Mouse (Mus musculus) hindbrain, embryonic 13.5 days (tissue): ENCODE measurements at regions not wholly inside any gene's neighbourhood (a gene's known extent, or its start where the extent isn't known, plus 50 kb on each side); places are given as distances from the start of the nearest gene placed in this dataset.

Experiments used
- ATAC-seq: fragments of 200-750 bp; cut with Nextera tagmentation; 2 replicates; pipeline ENCODE4 v1.8.0; 2017; ENCODE audit warnings: moderate TSS enrichment; ENCODE audit not compliant: low FRiP score
- H3K27ac ChIP-seq: fragments of 300-500 bp; sonication (generic); 2 replicates; pipeline ENCODE4 v1.5.1; 2015; ENCODE audit warnings: inconsistent platforms, mild to moderate bottlenecking, moderate library complexity
- H3K27me3 ChIP-seq: fragments of 300-500 bp; sonication (generic); 2 replicates; pipeline ENCODE4 v1.6.1; 2015; ENCODE audit warnings: mild to moderate bottlenecking, inconsistent platforms
- H3K36me3 ChIP-seq: fragments of 300-500 bp; sonication (generic); 2 replicates; pipeline ENCODE4 v1.6.1; 2015; ENCODE audit warnings: mild to moderate bottlenecking, inconsistent platforms
- H3K4me1 ChIP-seq: fragments of 300-500 bp; sonication (generic); replicated peaks from 2 replicates; pipeline ENCODE4 v1.6.1; 2015; ENCODE audit warnings: inconsistent platforms
- H3K4me2 ChIP-seq: fragments of 300-500 bp; sonication (generic); 2 replicates; pipeline ENCODE4 v1.6.1; 2015; ENCODE audit warnings: inconsistent platforms, mild to moderate bottlenecking, moderate library complexity
- H3K4me3 ChIP-seq: fragments of 300-500 bp; sonication (generic); 2 replicates; pipeline ENCODE4 v1.5.1; 2015; ENCODE audit warnings: mild to moderate bottlenecking, inconsistent platforms
- H3K9ac ChIP-seq: fragments of 300-500 bp; sonication (generic); 2 replicates; pipeline ENCODE4 v1.6.1; 2015; ENCODE audit warnings: mild to moderate bottlenecking, inconsistent platforms
- H3K9me3 ChIP-seq: fragments of 300-500 bp; sonication (generic); 2 replicates; pipeline ENCODE4 v1.6.1; 2016; ENCODE audit warnings: inconsistent platforms
- WGBS: fragments of 180-500 bp; shearing (Covaris S2); methylation state at CpG from one replicate; pipeline ENCODE4 v1.1.7; 2015; 5-methylcytosine and 5-hydroxymethylcytosine counted together

DNA sequence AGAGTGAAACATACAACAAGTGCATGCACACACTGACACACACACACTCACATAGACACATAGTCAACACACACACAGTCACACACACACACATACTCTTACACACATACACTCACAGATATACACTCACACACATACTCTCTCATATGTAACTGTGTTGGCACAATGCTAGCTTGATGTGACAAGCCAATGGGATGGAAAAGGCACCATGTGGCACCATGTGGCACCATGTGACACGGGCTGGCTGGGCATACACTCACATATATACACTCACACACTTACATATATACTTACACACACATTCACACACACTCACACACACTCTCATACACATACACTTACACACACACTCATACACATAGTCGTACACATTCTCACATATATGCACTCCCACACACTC is 67.0 kb upstream of the Phyhipl start:
- WGBS, result 85% methylated on average over 2 of the region's 2 CpGs
- ATAC-seq, result no peak
- no peaks in the 10 kb centered on the region for H3K4me1 ChIP-seq
- H3K4me2 ChIP-seq, result no peak overlapping the region
- H3K36me3 ChIP-seq, result no peaks in the 10 kb centered on the region
- H3K27me3 ChIP-seq, result no peaks in the 10 kb centered on the region
- no peak overlapping the region for H3K27ac ChIP-seq
- H3K9ac ChIP-seq, result no peak overlapping the region
- no peak overlapping the region for H3K4me3 ChIP-seq
- H3K9me3 ChIP-seq, result no peaks in the 10 kb centered on the region

DNA sequence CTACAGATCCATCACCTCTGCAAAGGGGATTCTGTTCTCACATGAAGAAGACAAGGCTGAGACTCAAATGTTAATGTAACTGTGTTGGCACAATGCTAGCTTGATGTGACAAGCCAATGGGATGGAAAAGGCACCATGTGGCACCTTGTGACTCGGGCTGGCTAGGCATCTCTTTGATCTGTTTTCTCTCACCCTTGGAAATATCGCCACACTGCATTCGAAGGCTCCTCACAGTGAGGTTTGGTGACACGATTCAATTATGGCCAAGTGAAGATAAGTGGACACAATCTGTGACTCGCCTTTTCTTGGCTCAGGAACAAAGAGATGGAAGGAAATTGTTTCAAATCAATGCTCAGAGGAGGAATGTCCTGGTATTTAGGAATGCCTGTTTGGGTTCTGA is 66.6 kb upstream of the Phyhipl start:
- Histone ChIP-seq H3K9ac (no peak overlapping the region), H3K36me3 (no peaks in the 10 kb centered on the region), H3K4me2 (no peak overlapping the region), H3K4me3 (no peak overlapping the region), H3K27ac (no peak overlapping the region), H3K27me3 (no peaks in the 10 kb centered on the region), H3K9me3 (no peaks in the 10 kb centered on the region), H3K4me1 (no peaks in the 10 kb centered on the region)
- ATAC-seq, result no peak
- WGBS, result 87% methylated on average over 5 of the region's 5 CpGs

GRCm38 (mm10) chr10:70717464-70717863 is 61.7 kb upstream of the Phyhipl start:
- Histone ChIP-seq H3K27ac (peak overlapping the region; percentile 70), H3K9ac (no peak overlapping the region), H3K9me3 (no peaks in the 10 kb centered on the region), H3K4me1 (no peaks in the 10 kb centered on the region), H3K4me3 (no peak overlapping the region), H3K36me3 (no peaks in the 10 kb centered on the region), H3K4me2 (0 out of 2 replicates have a peak overlapping the region, but pooled peaks have one; percentile 8), H3K27me3 (no peaks in the 10 kb centered on the region)
- ATAC-seq, result no peak
- 11% methylated on average over 2 of the region's 8 CpGs for WGBS

DNA sequence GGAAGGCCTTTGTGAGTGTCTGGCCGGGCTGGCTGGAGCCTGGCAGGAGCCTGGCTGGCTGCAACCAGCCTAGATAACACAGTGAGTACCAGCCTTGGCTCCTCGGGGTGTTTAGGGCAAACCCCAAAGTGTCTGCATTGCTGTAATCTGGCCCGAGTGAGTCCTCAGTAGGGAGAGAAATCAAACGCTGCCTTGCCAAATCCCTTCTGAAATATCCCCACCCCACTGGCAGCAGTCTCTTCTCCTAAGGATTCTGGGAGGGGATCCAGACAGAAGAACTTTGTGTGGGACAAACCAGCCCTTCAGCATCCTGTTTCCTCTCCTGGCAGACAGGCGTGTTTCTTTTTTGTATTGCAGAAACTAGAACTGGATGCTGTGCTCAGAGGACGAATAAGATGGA is 61.3 kb upstream of the Phyhipl start:
- Histone ChIP-seq H3K4me2 (no peak overlapping the region), H3K9ac (no peak overlapping the region; the same call in 1 of the 2 replicates), H3K27ac (peak overlapping the region; percentile 78), H3K9me3 (no peaks in the 10 kb centered on the region), H3K4me1 (no peaks in the 10 kb centered on the region), H3K36me3 (no peaks in the 10 kb centered on the region), H3K27me3 (no peaks in the 10 kb centered on the region), H3K4me3 (no peak overlapping the region)
- peak; percentile 66 for ATAC-seq
- 17% methylated on average over 6 of the region's 6 CpGs for WGBS

- Histone ChIP-seq H3K36me3 (no peaks in the 10 kb centered on the region), H3K9ac (no peak overlapping the region), H3K27ac (no peak overlapping the region), H3K4me1 (no peaks in the 10 kb centered on the region), H3K4me3 (no peak overlapping the region), H3K4me2 (no peak overlapping the region), H3K27me3 (no peaks in the 10 kb centered on the region), H3K9me3 (no peaks in the 10 kb centered on the region)
- 89% methylated on average over 7 of the region's 7 CpGs for WGBS
- no peak for ATAC-seq
Measured at GRCm38 (mm10) chr10:70713306-70713705, 57.5 kb upstream of the Phyhipl start.

- H3K27ac ChIP-seq, result no peak overlapping the region
Measured at GRCm38 (mm10) chr10:70708806-70709205, 53.0 kb upstream of the Phyhipl start.

More at GRCm38 (mm10) chr10:70708806-70709205, 53.0 kb upstream of the Phyhipl start:
- Histone ChIP-seq H3K9ac (no peak overlapping the region), H3K4me2 (no peak overlapping the region), H3K4me3 (no peak overlapping the region), H3K36me3 (no peaks in the 10 kb centered on the region), H3K4me1 (no peaks in the 10 kb centered on the region), H3K9me3 (peaks cover 4% of the 10 kb centered on the region; the same call in 1 of the 2 replicates), H3K27me3 (no peaks in the 10 kb centered on the region)
- no peak for ATAC-seq
- WGBS, result 42% methylated on average over 3 of the region's 3 CpGs
